Mouse (Mus musculus): Measurements from ENCODE around the gene Grpel1.

GRCm38 (mm10) chr5:36446166-36446890 lies 18.5 kb upstream of the Grpel1 start:
- TF ChIP-seq CTCF (IDR thresholded peaks at IDR 0.05), result no peak
- no peak for TF ChIP-seq POLR2A (IDR thresholded peaks at IDR 0.05; ENCODE audit: insufficient read depth, low read depth, low read length)
